ENCODE assay signal across 9 mouse cellular contexts in the genomic region with DNA sequence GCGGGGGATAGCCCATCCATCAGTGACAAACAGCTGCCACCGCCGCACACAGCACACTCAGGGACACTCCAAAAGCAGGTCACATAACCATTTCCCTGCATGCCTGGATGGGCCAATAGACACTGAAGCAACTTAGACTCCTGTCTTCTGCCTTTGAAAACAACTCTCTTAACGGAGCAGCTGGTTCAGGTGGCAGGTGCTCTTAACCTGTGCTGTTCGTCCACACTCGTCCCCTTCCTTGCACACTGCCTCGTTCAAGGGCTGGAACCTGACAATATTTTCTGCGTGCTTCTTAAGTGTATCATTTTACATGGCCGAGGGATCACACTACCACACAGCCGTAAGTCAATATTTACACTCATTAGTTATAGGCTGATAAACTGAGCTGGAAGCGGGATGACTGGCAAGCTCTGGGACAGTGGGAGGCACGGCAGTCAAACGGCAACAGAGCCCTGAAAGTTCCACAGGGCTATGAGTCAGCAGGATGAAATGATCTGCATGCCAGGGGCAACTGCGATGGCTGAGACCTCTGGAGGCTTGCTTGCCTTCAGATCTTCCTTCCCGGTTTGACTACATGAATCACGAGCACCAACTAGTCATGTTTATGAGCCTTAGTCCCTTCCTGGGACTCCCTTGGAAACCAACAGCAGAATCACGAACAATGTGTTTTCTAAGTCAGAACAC.
A peak's percentile ranks its signal among the peaks of the same experiment; 100 is the strongest.
DNase-seq lines count a peak whose midpoint lies in the region; ATAC-seq lines count a peak whose summit lies in the region.
"Had no signal": no experiment of that assay in that cellular context is flagged by ENCODE, and none has a peak within 500 bp of the region (broad histone marks: within the 10 kb centered on the region; RNA-seq: fewer than 3 reads in every experiment).

No protein-coding gene starts in this region.

- H3K4me1 ChIP-seq in midbrain, embryonic 15.5 days: peaks cover 4% of the 10 kb centered on the region; the same call in 1 of the 2 replicates

- 72% methylated on average over 17 of the region's 17 CpGs for WGBS in midbrain, embryonic 15.5 days

- DNase-seq in urinary bladder, postnatal 14 days (ENCODE audit: low spot score): peak; percentile 55
- DNase-seq in urinary bladder, adult 2 months (ENCODE audit: low spot score): no peak
- peak; percentile 18 for DNase-seq in adrenal gland, postnatal 25 days
- DNase-seq in kidney, adult 8-10 months: peak; percentile 7 to 19
- no peak for DNase-seq in cerebellum, adult 9-11 months
- DNase-seq in cerebellum, postnatal 36 days: no peak

- no peak overlapping the region for H3K9ac ChIP-seq in midbrain, embryonic 15.5 days
- H3K9ac ChIP-seq: limb, embryonic 12.5 days had no signal

- H3K4me2 ChIP-seq in midbrain, embryonic 15.5 days: no peak overlapping the region
- H3K4me2 ChIP-seq: limb, embryonic 12.5 days had no signal

- no peak for ATAC-seq in midbrain, embryonic 15.5 days (replicated peaks)

- no peaks in the 10 kb centered on the region for H3K27me3 ChIP-seq in midbrain, embryonic 15.5 days (replicated peaks)
- H3K27me3 ChIP-seq: limb, embryonic 12.5 days had no signal

- no peaks in the 10 kb centered on the region for H3K36me3 ChIP-seq in midbrain, embryonic 15.5 days (replicated peaks)
- H3K36me3 ChIP-seq: limb, embryonic 12.5 days had no signal

- no peak overlapping the region for H3K4me3 ChIP-seq in midbrain, embryonic 15.5 days
- H3K4me3 ChIP-seq: heart, adult 2 months; limb, embryonic 12.5 days had no signal

- H3K9me3 ChIP-seq in midbrain, embryonic 15.5 days: no peaks in the 10 kb centered on the region
- H3K9me3 ChIP-seq: limb, embryonic 12.5 days had no signal

- no peak overlapping the region for H3K27ac ChIP-seq in midbrain, embryonic 15.5 days
- H3K27ac ChIP-seq: heart, adult 2 months; limb, embryonic 12.5 days had no signal

Comparison
In these comparisons a context has a peak if more than half of its experiments do, and no peak if none do; other contexts are left out.
1. DNase-seq: peak in urinary bladder, postnatal 14 days (single experiment), adrenal gland, postnatal 25 days (single experiment) and kidney, adult 8-10 months (2 of 2); none in urinary bladder, adult 2 months (single experiment), cerebellum, adult 9-11 months (single experiment) and cerebellum, postnatal 36 days (0 of 2).